25 mouse cellular contexts compared by ENCODE assay signal in the genomic region with DNA sequence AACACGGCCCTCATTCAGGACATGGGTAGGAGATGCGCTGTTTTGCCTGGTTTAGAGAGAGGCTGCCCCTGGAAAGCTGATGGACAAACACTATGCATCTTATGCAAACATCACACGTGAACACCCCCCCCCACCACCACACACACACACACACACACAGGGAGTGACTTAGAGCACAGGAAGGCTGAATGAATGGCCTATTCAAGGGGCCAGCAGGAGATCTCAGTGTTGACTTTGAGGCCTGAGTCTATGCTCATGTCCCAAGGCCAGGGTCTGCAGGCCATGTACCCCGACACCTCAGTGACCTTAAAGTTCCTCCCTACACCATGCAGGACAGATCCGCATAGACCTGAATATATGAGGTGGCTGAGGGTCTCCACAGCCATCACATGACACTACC. TPM values are rescaled to one million over a fixed set of nuclear protein-coding genes. Genes with fewer than 3 reads are reported as not detected.
DNase-seq lines count a peak whose midpoint lies in the region; ATAC-seq and TF ChIP-seq lines count a peak whose summit lies in the region.
"Had no signal": no experiment of that assay in that cellular context is flagged by ENCODE, and none has a peak within 500 bp of the region (broad histone marks: within the 10 kb centered on the region; RNA-seq: fewer than 3 reads in every experiment).

No protein-coding gene starts in this region.

- peaks cover 30% of the 10 kb centered on the region; the same call in 1 of the 2 replicates for H3K36me3 ChIP-seq in kidney, postnatal 0 days (ENCODE audit: insufficient read depth, low read length)
- H3K36me3 ChIP-seq in intestine, embryonic 14.5 days (ENCODE audit: control insufficient read depth, insufficient read depth, low read length) = peaks cover 37% of the 10 kb centered on the region
- peaks cover 30% of the 10 kb centered on the region for H3K36me3 ChIP-seq in stomach, embryonic 15.5 days

- H3K9me3 ChIP-seq in kidney, postnatal 0 days (replicated peaks; ENCODE audit: low read length) = no peaks in the 10 kb centered on the region
- H3K9me3 ChIP-seq in intestine, embryonic 14.5 days (ENCODE audit: control insufficient read depth, low read length) = no peaks in the 10 kb centered on the region
- H3K9me3 ChIP-seq in stomach, embryonic 15.5 days = no peaks in the 10 kb centered on the region
- H3K9me3 ChIP-seq: embryonic facial prominence, embryonic 12.5 days; G1E; hindbrain, embryonic 10.5 days; hindbrain, embryonic 15.5 days; neural tube, embryonic 15.5 days had no signal

- peak overlapping the region; percentile 71 for H3K27ac ChIP-seq in gastrocnemius, adult 2 months
- 0 out of 2 replicates have a peak overlapping the region, but pooled peaks have one; percentile 13 for H3K27ac ChIP-seq in kidney, postnatal 0 days
- H3K27ac ChIP-seq in intestine, embryonic 14.5 days (ENCODE audit: low read depth) = no peak overlapping the region
- no peak overlapping the region for H3K27ac ChIP-seq in stomach, embryonic 15.5 days
- H3K27ac ChIP-seq: embryonic facial prominence, embryonic 12.5 days; hindbrain, embryonic 10.5 days; hindbrain, embryonic 15.5 days; neural tube, embryonic 15.5 days had no signal

- no peak overlapping the region for H3K4me3 ChIP-seq in gastrocnemius, adult 2 months
- no peak overlapping the region for H3K4me3 ChIP-seq in kidney, postnatal 0 days (replicated peaks; ENCODE audit: low read depth, low read length)
- H3K4me3 ChIP-seq in intestine, embryonic 14.5 days (ENCODE audit: low read depth, low read length) = no peak overlapping the region
- H3K4me3 ChIP-seq in stomach, embryonic 15.5 days (replicated peaks) = no peak overlapping the region
- H3K4me3 ChIP-seq: embryonic facial prominence, embryonic 12.5 days; hindbrain, embryonic 10.5 days; hindbrain, embryonic 15.5 days; neural tube, embryonic 15.5 days had no signal

- no peak overlapping the region for H3K9ac ChIP-seq in kidney, postnatal 0 days (ENCODE audit: low read depth, low read length)
- H3K9ac ChIP-seq in intestine, embryonic 14.5 days (ENCODE audit: low read length) = no peak overlapping the region
- no peak overlapping the region for H3K9ac ChIP-seq in stomach, embryonic 15.5 days
- H3K9ac ChIP-seq: embryonic facial prominence, embryonic 12.5 days; hindbrain, embryonic 15.5 days; neural tube, embryonic 15.5 days had no signal

- 89% methylated on average over 5 of the region's 5 CpGs for WGBS in kidney, postnatal 0 days
- WGBS in intestine, embryonic 14.5 days = 75% methylated on average over 5 of the region's 5 CpGs
- 68% methylated on average over 5 of the region's 5 CpGs for WGBS in stomach, embryonic 15.5 days

- no peak for ATAC-seq in kidney, postnatal 0 days (replicated peaks; ENCODE audit: low FRiP score, low read depth)
- peak; percentile 24 for ATAC-seq in intestine, embryonic 14.5 days (replicated peaks; ENCODE audit: low FRiP score, low TSS enrichment, low read depth)
- peak; percentile 51 for ATAC-seq in stomach, embryonic 15.5 days (ENCODE audit: insufficient read depth, low FRiP score, low read depth)
- ATAC-seq: forebrain, embryonic 14.5 days; inflammation-experienced regulatory T-cells, adult 6 months had no signal

- no peaks in the 10 kb centered on the region for H3K27me3 ChIP-seq in kidney, postnatal 0 days (ENCODE audit: insufficient read depth, low read length)
- H3K27me3 ChIP-seq in intestine, embryonic 14.5 days (replicated peaks; ENCODE audit: control insufficient read depth, insufficient read depth, low read length) = no peaks in the 10 kb centered on the region
- no peaks in the 10 kb centered on the region for H3K27me3 ChIP-seq in stomach, embryonic 15.5 days (replicated peaks)
- H3K27me3 ChIP-seq: embryonic facial prominence, embryonic 12.5 days; hindbrain, embryonic 15.5 days; neural tube, embryonic 15.5 days had no signal

- TF ChIP-seq CTCF in gastrocnemius, adult 2 months (IDR thresholded peaks at IDR 0.05) = no peak
- TF ChIP-seq CTCF in kidney, postnatal 0 days (IDR thresholded peaks at IDR 0.05; ENCODE audit: low read depth) = no peak

- peaks cover 14% of the 10 kb centered on the region for H3K4me1 ChIP-seq in kidney, postnatal 0 days (replicated peaks; ENCODE audit: insufficient read depth, low read length)
- no peaks in the 10 kb centered on the region for H3K4me1 ChIP-seq in intestine, embryonic 14.5 days (replicated peaks; ENCODE audit: control insufficient read depth, insufficient read depth, low read length)
- H3K4me1 ChIP-seq in stomach, embryonic 15.5 days = no peaks in the 10 kb centered on the region
- H3K4me1 ChIP-seq: hindbrain, embryonic 15.5 days; neural tube, embryonic 15.5 days had no signal

- H3K4me2 ChIP-seq in kidney, postnatal 0 days (ENCODE audit: low read length) = no peak overlapping the region
- H3K4me2 ChIP-seq in intestine, embryonic 14.5 days (ENCODE audit: low read length) = no peak overlapping the region
- no peak overlapping the region for H3K4me2 ChIP-seq in stomach, embryonic 15.5 days
- H3K4me2 ChIP-seq: embryonic facial prominence, embryonic 12.5 days; hindbrain, embryonic 15.5 days; neural tube, embryonic 15.5 days had no signal

- no peak for DNase-seq in gastrocnemius, adult 2 months
- DNase-seq in gastrocnemius, adult 18-20 months (ENCODE audit: low spot score) = no peak
- DNase-seq in kidney, postnatal 0 days (ENCODE audit: low spot score) = no peak
- DNase-seq in kidney, adult 11 months = no peak
- no peak for DNase-seq in intestine, embryonic 14.5 days (ENCODE audit: low spot score)
- DNase-seq in adipocyte (ENCODE audit: low spot score) = no peak
- DNase-seq: adrenal gland, postnatal 10 days; embryo, embryonic 11 days; gastrocnemius, postnatal 10 days; heart, postnatal 14 days; layer of hippocampus, postnatal 36 days; lung, postnatal 36 days; midbrain, embryonic 14.5 days; retina, postnatal 1 day; right cerebral cortex, postnatal 14 days; thymus, adult 18-20 months; thymus, postnatal 25 days had no signal

- intact Hi-C loops in gastrocnemius, adult 2 months (cut with DNase I) = no loop called here

RNA-seq across cellular contexts. Expression of a gene that starts 43.7 kb away (rescaled TPM):
- 10 to 100 TPM; 37.9 to 40.1 TPM for total RNA-seq in gastrocnemius, adult 2 months (2021)
- total RNA-seq in gastrocnemius, adult 18-20 months (2021) = 10 to 100 TPM; 37.9 to 41.4 TPM
- polyA plus RNA-seq in kidney, postnatal 0 days (2015; fragmentation: Nextera tagmentation; extraction: Ambion mirVana) = 17.9 and 21.9 TPM in 2 replicates
- polyA plus RNA-seq in intestine, embryonic 14.5 days (2014; fragmentation: Nextera tagmentation; extraction: Ambion mirVana) = 12.6 and 17.6 TPM in 2 replicates
- polyA plus RNA-seq in stomach, embryonic 15.5 days (2015; fragmentation: Nextera tagmentation; extraction: Ambion mirVana) = 15.6 and 18.2 TPM in 2 replicates

Comparison
In these comparisons a context has a peak if more than half of its experiments do, and no peak if none do; other contexts are left out.
1. H3K27ac ChIP-seq: peak in gastrocnemius, adult 2 months (single experiment) and kidney, postnatal 0 days (single experiment); none in intestine, embryonic 14.5 days (single experiment) and stomach, embryonic 15.5 days (single experiment).